Mouse (Mus musculus) megakaryocyte, embryonic 14.5 days (primary cell): Measurements from ENCODE around the gene Celf2.

ENCODE experiments used
- FLI1 ChIP-seq: IDR thresholded peaks from 2 replicates; pipeline ENCODE4 v1.6.1; 2012; ENCODE audit warnings: low read length, inconsistent platforms, mixed read lengths
- GATA1 ChIP-seq: IDR thresholded peaks from 3 replicates; pipeline ENCODE4 v1.6.1; 2012; ENCODE audit warnings: mixed read lengths, low read length, inconsistent platforms, borderline replicate concordance

- TF ChIP-seq GATA1 (no peak), FLI1 (no peak)
Observed at GRCm38 (mm10) chr2:6872894-6873255, 636.5 kb downstream of the Celf2 start.
